Mouse (Mus musculus) Patski (cell line): ENCODE measurements around the gene Sh2d1b1. TPM values are rescaled to one million over a fixed set of nuclear protein-coding genes. Genes with fewer than 3 reads are reported as not detected.
"Not testable (repeated sequence)": the region's sequence is repeated elsewhere in the genome, so short reads cannot be mapped to it uniquely, and the experiment has no call there.

Experiments used
- ATAC-seq: fragments of 100-300 bp; one replicate; pipeline ENCODE4 v1.8.0; 2021
- CTCF ChIA-PET: fragments of 350-600 bp; sonication (Branson Sonifier 250); formaldehyde crosslinking; loops from one replicate; lab custom pipeline; 2022; ENCODE audit warnings: inconsistent platforms; lab: Charles Lee
- POLR2A ChIA-PET: fragments of 350-600 bp; sonication (Branson Sonifier 250); formaldehyde crosslinking; loops from one replicate; lab custom pipeline; 2022; ENCODE audit warnings: antibody characterized with exemption, inconsistent platforms; lab: Charles Lee
- DNase-seq: peaks from one replicate; pipeline ENCODE4 v3.0.0-alpha.2; 2011; ENCODE audit warnings: low read depth, low spot score
- H3K27me3 ChIP-seq: fragments of 371-371 bp; one replicate; pipeline ENCODE4 v1.5.1; 2021
- CTCF ChIP-seq: fragments of 100-300 bp; IDR thresholded peaks from one replicate; pipeline ENCODE4 v1.5.1; 2021
- in situ Hi-C: fragments of 300-500 bp; cut with MboI; formaldehyde crosslinking; loops from 3 replicates; pipeline ENCODE4 v1.11.1; 2018; ENCODE audit warnings: low pct_unique_long_range_greater_than_20kb, mixed read lengths
- polyA plus RNA-seq: library from polyadenylated mRNA; unstranded; gene quantifications from one replicate; pipeline ENCODE4 v1.2.3, GENCODE M21; 2021

The Sh2d1b1 gene
- 0.09 TPM for polyA plus RNA-seq

DNA sequence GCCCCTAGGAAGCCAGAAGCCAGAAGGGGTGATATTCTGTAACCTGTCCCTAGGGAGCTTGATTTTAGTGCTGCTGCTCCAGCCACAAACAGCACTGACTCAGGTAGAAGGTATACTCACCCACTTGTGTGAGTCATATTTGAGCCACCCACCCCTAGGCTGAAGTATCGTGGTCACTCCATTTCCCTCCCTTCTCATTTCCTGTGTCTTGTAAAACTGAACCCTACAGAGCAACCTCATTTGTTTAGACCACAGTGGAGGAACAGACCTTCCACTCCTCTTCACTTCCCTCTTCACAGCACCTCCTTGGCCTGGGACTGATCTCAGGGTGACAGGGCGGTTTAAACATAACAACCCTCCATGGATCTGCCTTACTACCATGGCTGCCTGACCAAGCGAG lies at the start of gene Sh2d1b1:
Gene Sh2d1b1 (plus strand): TSS at position 305 of the 400 bp plus-strand sequence.
- POLR2A ChIA-PET: no interaction called here
- ATAC-seq (peak; percentile 60), DNase-seq (peak; percentile 20)
- in situ Hi-C loops: no loop called here
- CTCF ChIA-PET: no interaction called here
- H3K27me3 ChIP-seq: peaks cover 17% of the 10 kb centered on the region
- no peak for TF ChIP-seq CTCF

DNA sequence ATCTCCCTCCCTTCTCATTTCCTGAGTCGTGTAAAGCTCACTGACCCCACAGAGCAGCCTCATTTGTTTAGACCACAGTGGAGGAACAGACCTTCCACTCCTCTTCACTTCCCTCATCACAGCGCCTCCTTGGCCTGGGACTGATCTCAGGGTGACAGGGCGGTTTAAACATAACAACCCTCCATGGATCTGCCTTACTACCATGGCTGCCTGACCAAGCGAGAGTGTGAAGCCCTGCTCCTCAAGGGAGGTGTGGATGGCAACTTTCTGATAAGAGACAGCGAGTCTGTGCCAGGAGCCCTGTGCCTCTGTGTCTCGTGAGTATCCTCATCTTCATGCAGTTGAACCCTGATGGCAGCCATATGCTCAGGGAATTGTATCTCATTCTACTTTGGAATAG lies 44.4 kb upstream of the Sh2d1b1 start, which contains the start of gene Sh2d1b2:
Gene Sh2d1b2 (plus strand): TSS at position 62 of the 400 bp plus-strand sequence.
- DNase-seq, H3K27me3 ChIP-seq, POLR2A ChIA-PET, in situ Hi-C loops, CTCF ChIA-PET, ATAC-seq: not testable (repeated sequence)

DNA sequence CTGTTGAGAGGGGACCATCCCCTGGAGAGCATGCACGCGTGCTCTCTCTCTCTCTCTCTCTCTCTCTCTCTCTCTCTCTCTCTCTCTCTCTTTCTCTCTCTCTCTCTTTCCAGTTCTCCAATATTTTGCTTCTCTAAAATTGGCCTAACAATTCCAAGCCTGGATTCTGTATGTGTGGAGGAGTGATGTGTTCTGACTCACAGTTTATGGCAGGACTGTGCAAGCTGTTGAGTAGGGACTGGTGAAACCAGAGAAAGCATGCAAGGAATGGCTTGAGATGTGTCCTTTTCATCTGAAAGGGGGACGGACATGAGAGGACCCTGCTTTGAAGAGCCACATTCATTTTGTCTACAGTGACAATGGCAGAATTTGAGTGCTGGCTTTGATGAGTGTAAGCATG lies 32.1 kb upstream of the Sh2d1b1 start:
- ChIA-PET POLR2A (interaction anchor here (0.6 kb wide), 1 partner anchor 9 kb away, joined by 4 read pairs; no protein-coding TSS in a partner anchor), CTCF (no interaction called here)
- DNase-seq (no peak), ATAC-seq (no peak)
- no peak for TF ChIP-seq CTCF
- peaks cover 62% of the 10 kb centered on the region for H3K27me3 ChIP-seq
- in situ Hi-C loops: no loop called here

GRCm38 (mm10) chr1:170254893-170255559 lies 22.1 kb upstream of the Sh2d1b1 start:
- CTCF ChIA-PET: no interaction called here
- in situ Hi-C loops: no loop called here
- POLR2A ChIA-PET: no interaction called here

GRCm38 (mm10) chr1:170255560-170255910 lies 21.6 kb upstream of the Sh2d1b1 start:
- ATAC-seq (peak; percentile 31), DNase-seq (no peak)
- in situ Hi-C loops: no loop called here
- ChIA-PET POLR2A (no interaction called here), CTCF (no interaction called here)
- H3K27me3 ChIP-seq: no peaks in the 10 kb centered on the region
- TF ChIP-seq CTCF: no peak

More at GRCm38 (mm10) chr1:170254893-170255559, 22.1 kb upstream of the Sh2d1b1 start:
- no peaks in the 10 kb centered on the region for H3K27me3 ChIP-seq
- no peak for TF ChIP-seq CTCF
- ATAC-seq (no peak), DNase-seq (no peak)

- ChIA-PET POLR2A (no interaction called here), CTCF (no interaction called here)
- in situ Hi-C loops: no loop called here
- H3K27me3 ChIP-seq: peaks cover 21% of the 10 kb centered on the region
- no peak for TF ChIP-seq CTCF
- ATAC-seq (no peak), DNase-seq (no peak)
Observed at GRCm38 (mm10) chr1:170270281-170270680, 6.8 kb upstream of the Sh2d1b1 start.

DNA sequence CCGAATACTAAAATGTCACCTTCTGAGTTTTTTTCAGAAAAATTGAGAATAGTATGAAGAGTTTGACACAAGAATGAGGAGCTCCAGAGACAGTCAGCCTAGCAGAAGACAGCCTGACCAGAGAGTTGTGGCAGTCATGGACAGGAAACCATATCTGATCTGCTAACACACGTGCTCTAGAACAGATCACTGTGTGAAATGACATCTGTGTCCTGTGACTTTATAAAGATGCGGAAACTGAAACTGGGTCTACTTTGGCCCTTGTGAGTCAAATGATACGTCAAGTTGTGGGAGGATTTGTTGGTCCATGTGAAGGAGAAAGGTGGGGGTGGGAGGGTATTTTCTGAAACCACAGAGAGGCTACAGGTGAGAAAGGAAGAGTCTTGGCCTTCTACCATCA lies 6.4 kb upstream of the Sh2d1b1 start:
- ChIA-PET POLR2A (no interaction called here), CTCF (no interaction called here)
- in situ Hi-C loops: no loop called here
- H3K27me3 ChIP-seq: peaks cover 21% of the 10 kb centered on the region
- no peak for ATAC-seq
- no peak for TF ChIP-seq CTCF
- no peak for DNase-seq

- in situ Hi-C loops: no loop called here
- no peak for TF ChIP-seq CTCF
- peaks cover 21% of the 10 kb centered on the region for H3K27me3 ChIP-seq
- DNase-seq (no peak), ATAC-seq (no peak)
- CTCF ChIA-PET: no interaction called here
- POLR2A ChIA-PET: interaction anchor here (0.6 kb wide), 1 partner anchor 1909 kb away, joined by 3 read pairs; no protein-coding TSS in a partner anchor
Observed at GRCm38 (mm10) chr1:170273252-170273651, 3.9 kb upstream of the Sh2d1b1 start.

DNA sequence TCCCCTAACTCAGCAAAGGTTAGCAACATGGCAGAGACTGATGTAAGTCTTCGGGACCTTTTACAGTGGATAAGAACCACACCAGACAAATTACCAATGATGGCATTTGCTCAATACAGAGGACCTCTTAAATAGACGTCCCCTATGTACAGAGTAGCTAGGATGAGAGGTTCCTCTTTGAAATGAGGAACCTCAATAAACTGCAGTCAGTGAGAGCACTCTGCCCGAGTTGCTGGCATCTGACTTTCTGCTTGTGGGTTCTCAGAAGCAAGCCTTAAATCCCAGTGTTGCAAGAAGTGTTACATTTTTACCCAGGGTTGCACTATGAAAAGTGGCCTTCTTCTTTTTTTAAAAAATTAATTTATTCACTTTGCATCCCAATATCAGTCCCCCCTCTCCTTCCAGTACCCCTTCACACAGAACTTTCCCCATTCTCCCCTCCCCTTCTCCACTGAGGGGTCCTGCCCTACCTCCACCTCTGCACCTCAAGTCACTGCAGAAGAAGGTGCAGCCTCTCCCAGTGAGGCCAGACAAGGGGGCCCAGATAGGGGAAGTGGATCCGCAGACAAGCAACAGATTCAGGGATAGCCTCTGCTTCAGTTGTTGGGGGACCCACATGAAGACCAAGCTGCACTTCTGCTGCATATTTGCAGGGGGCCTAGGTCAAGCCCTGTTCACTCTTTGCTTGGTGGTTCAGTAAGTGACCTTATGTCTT lies 5.5 kb downstream of the Sh2d1b1 start:
- CTCF ChIA-PET: no interaction called here
- in situ Hi-C loops: no loop called here
- POLR2A ChIA-PET: no interaction called here

DNA sequence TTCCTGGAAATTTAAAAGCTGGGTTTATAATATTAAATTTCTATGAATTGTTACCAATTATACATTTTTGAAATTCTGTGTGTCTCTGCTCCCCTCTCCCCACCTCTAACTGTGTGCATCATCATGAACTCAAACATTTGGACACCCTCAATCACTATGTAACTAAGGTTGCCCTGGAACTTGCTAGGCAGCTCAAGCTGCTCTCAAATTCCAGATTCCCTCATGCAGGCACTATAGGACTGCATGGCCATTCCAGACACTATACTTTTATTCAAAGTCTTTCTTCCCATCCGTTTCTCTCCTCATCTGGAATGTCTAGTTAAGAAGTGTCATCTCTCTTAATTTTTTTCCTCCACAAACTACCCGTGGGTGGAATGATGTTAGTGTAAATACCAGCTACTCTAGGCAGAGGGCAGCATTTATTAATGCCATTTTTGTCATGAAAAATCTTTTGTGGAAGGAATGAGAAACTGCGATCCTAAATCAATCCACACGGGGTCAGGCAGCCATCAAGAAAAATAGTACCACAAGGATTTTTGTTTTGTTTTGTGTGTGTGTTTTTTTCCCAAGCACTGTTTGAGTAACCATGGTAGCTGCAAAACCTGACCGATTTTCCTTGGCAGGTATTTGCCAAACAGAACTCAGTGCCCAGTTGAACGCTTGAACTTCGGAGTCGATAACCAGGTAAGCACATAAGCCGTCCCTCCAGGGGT lies 15.3 kb downstream of the Sh2d1b1 start:
- peak; percentile 92 for TF ChIP-seq CTCF
- H3K27me3 ChIP-seq: peaks cover 31% of the 10 kb centered on the region
- ChIA-PET CTCF (interaction anchor here (0.9 to 6.6 kb wide), 13 partner anchors 18 to 545 kb away, joined by 3 to 70 read pairs (median 4); no protein-coding TSS in a partner anchor), POLR2A (interaction anchor here (0.9 kb wide), 1 partner anchor 11 kb away, joined by 3 read pairs; no protein-coding TSS in a partner anchor)
- ATAC-seq (peak; percentile 44), DNase-seq (peak; percentile 30)
- in situ Hi-C loops: loop anchor here (5.0 kb wide), 1 partner anchor 315 kb away; no protein-coding TSS in a partner anchor

More for the DNA sequence above, 5.5 kb downstream of the Sh2d1b1 start:
- no peak for ATAC-seq
- DNase-seq: no peak
- no peak for TF ChIP-seq CTCF
- H3K27me3 ChIP-seq: peaks cover 4% of the 10 kb centered on the region
